Mouse (Mus musculus) stomach, postnatal 0 days (tissue): ENCODE results near the gene Mgll.

Experiments used
- CTCF ChIP-seq: IDR thresholded peaks from 2 replicates; pipeline ENCODE4 v1.5.1; 2016; ENCODE audit warnings: antibody characterized with exemption, low read depth, mild to moderate bottlenecking, moderate library complexity
- EP300 ChIP-seq: optimal IDR thresholded peaks from 2 replicates; pipeline ENCODE3; 2016; ENCODE audit warnings: antibody characterized with exemption

GRCm38 (mm10) chr6:88782981-88783397 is 58.8 kb downstream of the Mgll start:
- TF ChIP-seq EP300, result no peak
- no peak for TF ChIP-seq CTCF
